In genomic region chr2:60126831-60127230, GRCm38 (mm10) we compare ENCODE assay signal across 9 mouse cellular contexts.
A peak's percentile ranks its signal among the peaks of the same experiment; 100 is the strongest.
DNase-seq lines count a peak whose midpoint lies in the region; ATAC-seq and TF ChIP-seq lines count a peak whose summit lies in the region.
"Had no signal": no experiment of that assay in that cellular context is flagged by ENCODE, and none has a peak within 500 bp of the region (broad histone marks: within the 10 kb centered on the region; RNA-seq: fewer than 3 reads in every experiment).

No protein-coding gene starts in this region.

- DNase-seq in lung, postnatal 0 days (ENCODE audit: low spot score): no peak
- no peak for DNase-seq in lung, adult 2 months
- DNase-seq in forebrain, embryonic 10.5 days (ENCODE audit: extremely low spot score, low spot score): peak; percentile 44
- peak; percentile 68 for DNase-seq in hindbrain, postnatal 0 days (ENCODE audit: low spot score)
- DNase-seq in right cerebral cortex, postnatal 36 days (ENCODE audit: low spot score in 2 of 2): no peak
- no peak for DNase-seq in left cerebral cortex, adult 8-10 months (ENCODE audit: low spot score in 2 of 2)
- DNase-seq in cerebellum, adult 8-10 months: no peak

- H3K4me1 ChIP-seq in lung, postnatal 0 days (ENCODE audit: insufficient read depth, low read depth, low read length): peaks cover 3% of the 10 kb centered on the region; the same call in 1 of the 2 replicates
- H3K4me1 ChIP-seq in lung, adult 2 months (ENCODE audit: control insufficient read depth, insufficient read depth, low read length): peaks cover 4% of the 10 kb centered on the region
- H3K4me1 ChIP-seq in forebrain, embryonic 10.5 days: peaks cover 39% of the 10 kb centered on the region
- peaks cover 4% of the 10 kb centered on the region; the same call in 1 of the 2 replicates for H3K4me1 ChIP-seq in hindbrain, postnatal 0 days (ENCODE audit: insufficient read depth, low read length)
- peaks cover 24% of the 10 kb centered on the region for H3K4me1 ChIP-seq in midbrain, embryonic 15.5 days

- TF ChIP-seq POLR2A in lung, adult 2 months (IDR thresholded peaks at IDR 0.05; ENCODE audit: borderline replicate concordance, extremely low read depth, low read depth, low read length): no peak

- WGBS in lung, postnatal 0 days: 67% methylated on average over 7 of the region's 7 CpGs
- WGBS in lung, adult 2 months: 74% methylated on average over 7 of the region's 7 CpGs
- WGBS in forebrain, embryonic 10.5 days: 7% methylated on average over 7 of the region's 7 CpGs
- 12% methylated on average over 7 of the region's 7 CpGs for WGBS in hindbrain, postnatal 0 days
- WGBS in midbrain, embryonic 15.5 days: 6% methylated on average over 7 of the region's 7 CpGs

- H3K4me3 ChIP-seq in lung, postnatal 0 days (ENCODE audit: low read depth, low read length): no peak overlapping the region
- no peak overlapping the region for H3K4me3 ChIP-seq in lung, adult 2 months (replicated peaks; ENCODE audit: extremely low read depth, low read depth, low read length)
- H3K4me3 ChIP-seq in forebrain, embryonic 10.5 days: peak overlapping the region; percentile 83
- peak overlapping the region; percentile 21 for H3K4me3 ChIP-seq in hindbrain, postnatal 0 days (ENCODE audit: low read length)
- H3K4me3 ChIP-seq in midbrain, embryonic 15.5 days: peak overlapping the region; percentile 16; the same call in 1 of the 2 replicates

- peak overlapping the region; percentile 55; the same call in 1 of the 2 replicates for H3K4me2 ChIP-seq in lung, postnatal 0 days (replicated peaks; ENCODE audit: low read depth, low read length)
- peak overlapping the region; percentile 65 for H3K4me2 ChIP-seq in hindbrain, postnatal 0 days (ENCODE audit: low read depth, low read length)
- peak overlapping the region; percentile 65 for H3K4me2 ChIP-seq in midbrain, embryonic 15.5 days

- no peak overlapping the region for H3K9ac ChIP-seq in lung, postnatal 0 days (replicated peaks; ENCODE audit: low read depth)
- H3K9ac ChIP-seq in hindbrain, postnatal 0 days (replicated peaks; ENCODE audit: low read length): no peak overlapping the region; the same call in 1 of the 2 replicates
- no peak overlapping the region for H3K9ac ChIP-seq in midbrain, embryonic 15.5 days
- H3K9ac ChIP-seq: limb, embryonic 15.5 days had no signal

- no peaks in the 10 kb centered on the region for H3K9me3 ChIP-seq in lung, postnatal 0 days (ENCODE audit: low read length)
- no peaks in the 10 kb centered on the region for H3K9me3 ChIP-seq in forebrain, embryonic 10.5 days
- H3K9me3 ChIP-seq in hindbrain, postnatal 0 days (ENCODE audit: low read length): no peaks in the 10 kb centered on the region
- no peaks in the 10 kb centered on the region for H3K9me3 ChIP-seq in midbrain, embryonic 15.5 days
- H3K9me3 ChIP-seq: limb, embryonic 15.5 days had no signal

- TF ChIP-seq CTCF in lung, postnatal 0 days (IDR thresholded peaks at IDR 0.05): no peak
- TF ChIP-seq CTCF in lung, adult 2 months (IDR thresholded peaks at IDR 0.05; ENCODE audit: insufficient read depth, low read length): no peak
- TF ChIP-seq CTCF in hindbrain, postnatal 0 days (IDR thresholded peaks at IDR 0.05; ENCODE audit: low read depth): no peak

- ATAC-seq in lung, postnatal 0 days: no peak
- no peak for ATAC-seq in hindbrain, postnatal 0 days
- peak; percentile 35; the same call in 1 of the 2 replicates for ATAC-seq in midbrain, embryonic 15.5 days (replicated peaks)

- no peak for TF ChIP-seq EP300 in lung, postnatal 0 days (IDR thresholded peaks at IDR 0.05)

- no peak overlapping the region for H3K27ac ChIP-seq in lung, postnatal 0 days (ENCODE audit: low read length)
- H3K27ac ChIP-seq in forebrain, embryonic 10.5 days: peak overlapping the region; percentile 20; the same call in 1 of the 2 replicates
- H3K27ac ChIP-seq in hindbrain, postnatal 0 days: 0 out of 2 replicates have a peak overlapping the region, but pooled peaks have one; percentile 26
- H3K27ac ChIP-seq in midbrain, embryonic 15.5 days: peak overlapping the region; percentile 55; the same call in 1 of the 2 replicates
- H3K27ac ChIP-seq: limb, embryonic 15.5 days had no signal

- no peaks in the 10 kb centered on the region for H3K36me3 ChIP-seq in lung, postnatal 0 days (ENCODE audit: insufficient read depth, low read length)
- no peaks in the 10 kb centered on the region for H3K36me3 ChIP-seq in forebrain, embryonic 10.5 days (replicated peaks)
- H3K36me3 ChIP-seq in hindbrain, postnatal 0 days (ENCODE audit: insufficient read depth, low read length): no peaks in the 10 kb centered on the region
- H3K36me3 ChIP-seq in midbrain, embryonic 15.5 days (replicated peaks): no peaks in the 10 kb centered on the region
- H3K36me3 ChIP-seq: limb, embryonic 15.5 days had no signal

- H3K27me3 ChIP-seq in lung, postnatal 0 days (replicated peaks; ENCODE audit: insufficient read depth, low read length): no peaks in the 10 kb centered on the region
- H3K27me3 ChIP-seq in forebrain, embryonic 10.5 days (ENCODE audit: poor library complexity, severe bottlenecking): no peaks in the 10 kb centered on the region
- H3K27me3 ChIP-seq in hindbrain, postnatal 0 days (ENCODE audit: insufficient read depth, low read length): no peaks in the 10 kb centered on the region
- H3K27me3 ChIP-seq in midbrain, embryonic 15.5 days (replicated peaks): no peaks in the 10 kb centered on the region
- H3K27me3 ChIP-seq: limb, embryonic 15.5 days had no signal

Comparison
In these comparisons a context has a peak if more than half of its experiments do, and no peak if none do; other contexts are left out.
1. DNase-seq: peak in forebrain, embryonic 10.5 days (single experiment) and hindbrain, postnatal 0 days (single experiment); none in lung, postnatal 0 days (single experiment), lung, adult 2 months (single experiment), right cerebral cortex, postnatal 36 days (0 of 2), left cerebral cortex, adult 8-10 months (0 of 2) and cerebellum, adult 8-10 months (single experiment).
2. H3K4me3 ChIP-seq: peak in forebrain, embryonic 10.5 days (single experiment), hindbrain, postnatal 0 days (single experiment) and midbrain, embryonic 15.5 days (single experiment); none in lung, postnatal 0 days (single experiment) and lung, adult 2 months (single experiment).
3. Peak in every context shown above with its lines, with median percentiles within 50 percentile points of each other: H3K4me2 ChIP-seq.